Mouse (Mus musculus) C2C12 (cell line): ENCODE results near the gene Gm28036.

ENCODE experiments used
- CEBPB ChIP-seq: IDR thresholded peaks from one replicate; pipeline ENCODE4 v1.6.1; 2011; ENCODE audit warnings: low read depth, mild to moderate bottlenecking, control low read depth, moderate library complexity
- CTCF ChIP-seq: IDR thresholded peaks from one replicate; pipeline ENCODE4 v1.5.1; 2011; ENCODE audit not compliant: control insufficient read depth, insufficient read depth, insufficient read length
- FOSL1 ChIP-seq: IDR thresholded peaks from one replicate; pipeline ENCODE4 v1.8.0; 2011; ENCODE audit warnings: mild to moderate bottlenecking, low read length; ENCODE audit not compliant: poor library complexity, insufficient read depth, severe bottlenecking
- MAX ChIP-seq: IDR thresholded peaks from one replicate; pipeline ENCODE4 v1.6.1; 2011; ENCODE audit warnings: mild to moderate bottlenecking, control low read depth
- MYOD1 ChIP-seq: IDR thresholded peaks from one replicate; pipeline ENCODE4 v1.6.1; 2011; ENCODE audit warnings: low read depth; ENCODE audit not compliant: control insufficient read depth, insufficient read length
- MYOG ChIP-seq: IDR thresholded peaks from one replicate; pipeline ENCODE4 v1.6.1; 2011; ENCODE audit not compliant: control insufficient read depth, insufficient read length; ENCODE audit errors: extremely low read depth
- USF1 ChIP-seq: IDR thresholded peaks from one replicate; pipeline ENCODE4 v1.6.1; 2011; ENCODE audit warnings: low read depth, mild to moderate bottlenecking, control low read depth, moderate library complexity

GRCm38 (mm10) chr2:156147316-156147915 lies 20.5 kb upstream of the Gm28036 start:
- TF ChIP-seq CTCF (no peak), USF1 (no peak), CEBPB (no peak), MAX (no peak), MYOD1 (no peak), MYOG (no peak), FOSL1 (no peak)
